Mouse (Mus musculus) G1E (cell line): ENCODE data around the gene Nr4a3. TPM values are rescaled to one million over a fixed set of nuclear protein-coding genes. Genes with fewer than 3 reads are reported as not detected.
A peak's percentile ranks its signal among the peaks of the same experiment; 100 is the strongest.

Experiments
- ATAC-seq: 2 replicates; pipeline ENCODE4 v1.8.0; 2016; ENCODE audit warnings: mild to moderate bottlenecking; ENCODE audit not compliant: insufficient number of reproducible peaks, poor library complexity, low FRiP score, severe bottlenecking; ENCODE audit errors: extremely low read depth
- DNase-seq: peaks from one replicate; pipeline ENCODE4 v3.0.0; 2012; ENCODE audit warnings: low spot score
- H3K27me3 ChIP-seq: 2 replicates; pipeline ENCODE4 v1.6.1; 2012; ENCODE audit warnings: mild to moderate bottlenecking, low read length, inconsistent platforms; ENCODE audit not compliant: insufficient read depth
- H3K36me3 ChIP-seq: replicated peaks from 2 replicates; pipeline ENCODE3; 2012; ENCODE audit warnings: mild to moderate bottlenecking, inconsistent platforms
- H3K4me1 ChIP-seq: 2 replicates; pipeline ENCODE4 v1.6.1; 2012; ENCODE audit warnings: low read depth, low read length, inconsistent platforms, mixed read lengths; ENCODE audit not compliant: insufficient read depth
- H3K4me3 ChIP-seq: 2 replicates; pipeline ENCODE4 v1.5.1; 2012; ENCODE audit warnings: low read depth, mild to moderate bottlenecking, inconsistent platforms, low read length, moderate library complexity, mixed read lengths
- H3K9me3 ChIP-seq: replicated peaks from 2 replicates; pipeline ENCODE4 v1.6.1; 2012; ENCODE audit warnings: inconsistent platforms
- CTCF ChIP-seq: IDR thresholded peaks from 2 replicates; pipeline ENCODE4 v1.5.1; 2012; ENCODE audit warnings: low read depth, low read length, inconsistent platforms, mixed read lengths
- GATA1 ChIP-seq: IDR thresholded peaks from 2 replicates; pipeline ENCODE4 v1.6.1; 2012; ENCODE audit warnings: borderline replicate concordance, low read length, inconsistent platforms, mixed read lengths
- GATA2 ChIP-seq: IDR thresholded peaks from 2 replicates; pipeline ENCODE4 v1.6.1; 2012; ENCODE audit warnings: low read depth, low read length, inconsistent platforms, borderline replicate concordance
- POLR2AphosphoS5 ChIP-seq: IDR thresholded peaks from 2 replicates; pipeline ENCODE4 v1.6.1; 2012; ENCODE audit warnings: low read depth, low read length, inconsistent platforms; ENCODE audit not compliant: insufficient replicate concordance
- TAL1 ChIP-seq: conservative IDR thresholded peaks from 2 replicates; pipeline ENCODE4 v1.6.1; 2012; ENCODE audit warnings: low read depth, low read length, inconsistent platforms, mixed read lengths
- polyA plus RNA-seq: library from polyadenylated mRNA; stranded (reverse); fragments of >175 nt; gene quantifications from 2 replicates; pipeline ENCODE4 v1.2.3, GENCODE M21; 2012
- total RNA-seq, 2 experiments: library from RNA; stranded (forward) in 1 of 2; stranded (reverse) in 1 of 2; fragments of 200-1000 nt in 1 of 2; fragments of >200 nt in 1 of 2; fragmentation: Nextera tagmentation in 1 of 2; gene quantifications; 2 replicates each; pipeline ENCODE4 v1.2.3; 2014 to 2017

Nr4a3 gene
- total RNA-seq (2014; fragmentation: Nextera tagmentation) (0.68 TPM in 1 of 2 replicates, not detected in the other), total RNA-seq (2017) (0.12 and 0.33 TPM in 2 replicates), polyA plus RNA-seq (0.20 and 0.32 TPM in 2 replicates)

GRCm38 (mm10) chr4:48044491-48045211, at the start of gene Nr4a3:
Gene Nr4a3, plus strand, starts transcription at chr4:48045153.
- Histone ChIP-seq H3K4me3 (peak within 1 kb of the TSS; percentile 86), H3K9me3 (no peaks in the 10 kb centered on the region), H3K36me3 (no peaks in the 10 kb centered on the region), H3K27me3 (peaks cover 46% of the 10 kb centered on the region), H3K4me1 (peaks cover 51% of the 10 kb centered on the region)
- no peak for TF ChIP-seq GATA1
- TF ChIP-seq POLR2AphosphoS5, result no peak
- TF ChIP-seq TAL1, result no peak
- TF ChIP-seq GATA2, result no peak
- no peak for TF ChIP-seq CTCF
- DNase-seq, result peak; percentile 69
- peak; percentile 72 for ATAC-seq

- H3K4me1 ChIP-seq, result no peaks in the 10 kb centered on the region
- H3K36me3 ChIP-seq, result no peaks in the 10 kb centered on the region
- no peaks in the 10 kb centered on the region for H3K27me3 ChIP-seq
- no peak overlapping the region for H3K4me3 ChIP-seq
- no peak for DNase-seq
- no peak for ATAC-seq
- H3K9me3 ChIP-seq, result no peaks in the 10 kb centered on the region
- no peak for TF ChIP-seq POLR2AphosphoS5
- no peak for TF ChIP-seq TAL1
- TF ChIP-seq CTCF, result no peak
- TF ChIP-seq GATA1, result no peak
- TF ChIP-seq GATA2, result no peak
Observed at GRCm38 (mm10) chr4:48002969-48003368, 42.0 kb upstream of the Nr4a3 start.

- Histone ChIP-seq H3K4me3 (no peak overlapping the region), H3K36me3 (no peaks in the 10 kb centered on the region), H3K9me3 (no peaks in the 10 kb centered on the region), H3K27me3 (no peaks in the 10 kb centered on the region), H3K4me1 (no peaks in the 10 kb centered on the region)
- TF ChIP-seq TAL1 (no peak), POLR2AphosphoS5 (no peak), CTCF (no peak), GATA1 (no peak), GATA2 (no peak)
- DNase-seq (no peak), ATAC-seq (no peak)
Observed at GRCm38 (mm10) chr4:48003456-48003855, 41.5 kb upstream of the Nr4a3 start.

GRCm38 (mm10) chr4:48006355-48006754, 38.6 kb upstream of the Nr4a3 start:
- TF ChIP-seq TAL1, result no peak
- TF ChIP-seq CTCF, result no peak
- no peak for TF ChIP-seq POLR2AphosphoS5
- no peak for TF ChIP-seq GATA2
- TF ChIP-seq GATA1, result no peak
- DNase-seq, result no peak
- H3K4me1 ChIP-seq, result no peaks in the 10 kb centered on the region
- H3K4me3 ChIP-seq, result no peak overlapping the region
- no peaks in the 10 kb centered on the region for H3K36me3 ChIP-seq
- ATAC-seq, result no peak
- no peaks in the 10 kb centered on the region for H3K9me3 ChIP-seq
- H3K27me3 ChIP-seq, result no peaks in the 10 kb centered on the region

- peaks cover 11% of the 10 kb centered on the region for H3K4me1 ChIP-seq
- no peaks in the 10 kb centered on the region for H3K36me3 ChIP-seq
- ATAC-seq (no peak), DNase-seq (no peak)
- H3K27me3 ChIP-seq, result peaks cover 5% of the 10 kb centered on the region; the same call in 1 of the 2 replicates
- no peak overlapping the region for H3K4me3 ChIP-seq
- TF ChIP-seq POLR2AphosphoS5 (no peak), GATA2 (no peak), TAL1 (no peak), GATA1 (no peak), CTCF (no peak)
- no peaks in the 10 kb centered on the region for H3K9me3 ChIP-seq
Observed at GRCm38 (mm10) chr4:48012209-48012608, 32.7 kb upstream of the Nr4a3 start.

- Histone ChIP-seq H3K4me3 (no peak overlapping the region), H3K27me3 (peaks cover 6% of the 10 kb centered on the region), H3K9me3 (no peaks in the 10 kb centered on the region), H3K4me1 (no peaks in the 10 kb centered on the region), H3K36me3 (no peaks in the 10 kb centered on the region)
- DNase-seq (no peak), ATAC-seq (no peak)
- TF ChIP-seq GATA2 (no peak), CTCF (no peak), POLR2AphosphoS5 (no peak), TAL1 (no peak)
Observed at GRCm38 (mm10) chr4:48022966-48023365, 22.0 kb upstream of the Nr4a3 start.

GRCm38 (mm10) chr4:48029652-48030051, 15.3 kb upstream of the Nr4a3 start:
- no peak for DNase-seq
- peak; percentile 30; the same call in 1 of the 2 replicates for TF ChIP-seq CTCF
- no peak for TF ChIP-seq GATA1
- H3K4me1 ChIP-seq, result no peaks in the 10 kb centered on the region
- no peaks in the 10 kb centered on the region for H3K27me3 ChIP-seq
- no peaks in the 10 kb centered on the region for H3K9me3 ChIP-seq
- no peak for ATAC-seq
- H3K36me3 ChIP-seq, result no peaks in the 10 kb centered on the region
- no peak overlapping the region for H3K4me3 ChIP-seq
